Mouse (Mus musculus) neural tube, embryonic 12.5 days (tissue): ENCODE measurements around the gene Apool. TPM values are rescaled to one million over a fixed set of nuclear protein-coding genes. Genes with fewer than 3 reads are reported as not detected.

Experiments used
- polyA plus RNA-seq: library from polyadenylated mRNA; unstranded; fragments of >200 nt; fragmentation: Nextera tagmentation; extraction: Ambion mirVana; gene quantifications from 2 replicates; pipeline ENCODE4 v1.2.1, GENCODE M21; 2016

The Apool gene
- polyA plus RNA-seq, 1 experiment from 2014 or later, result 44.0 TPM

Other genes starting within 250 kb of the Apool start
- 0.31 TPM in 1 of 2 replicates, not detected in the other for gene 4933403O08Rik, start 72.3 kb upstream of the Apool start, polyA plus RNA-seq
- gene Satl1, start 95.4 kb downstream of the Apool start, polyA plus RNA-seq, result not detected in 2 replicates
- not detected in 2 replicates for gene 2010106E10Rik, start 183.9 kb downstream of the Apool start, polyA plus RNA-seq